Mouse (Mus musculus) forebrain, embryonic 16.5 days (tissue): Measurements from ENCODE around the gene Sema6d. TPM values are rescaled to one million over a fixed set of nuclear protein-coding genes. Genes with fewer than 3 reads are reported as not detected.

ENCODE experiments used
- ATAC-seq: fragments of 200-750 bp; cut with Nextera tagmentation; 2 replicates; pipeline ENCODE4 v1.8.0; 2017; ENCODE audit warnings: mild to moderate bottlenecking, moderate library complexity
- H3K27ac ChIP-seq: fragments of 300-500 bp; sonication (generic); 2 replicates; pipeline ENCODE4 v1.5.1; 2014; ENCODE audit warnings: low read length, control low read depth
- H3K27me3 ChIP-seq: fragments of 300-500 bp; sonication (generic); replicated peaks from 2 replicates; pipeline ENCODE4 v1.6.1; 2014; ENCODE audit warnings: low read length; ENCODE audit not compliant: control insufficient read depth, insufficient read depth
- H3K36me3 ChIP-seq: fragments of 300-500 bp; sonication (generic); 2 replicates; pipeline ENCODE4 v1.6.1; 2014; ENCODE audit not compliant: control insufficient read depth, insufficient read depth
- H3K4me1 ChIP-seq: fragments of 300-500 bp; sonication (generic); replicated peaks from 2 replicates; pipeline ENCODE4 v1.6.1; 2014; ENCODE audit warnings: low read length; ENCODE audit not compliant: control insufficient read depth, insufficient read depth
- H3K4me2 ChIP-seq: fragments of 300-500 bp; sonication (generic); 2 replicates; pipeline ENCODE4 v1.6.1; 2014; ENCODE audit warnings: mild to moderate bottlenecking, low read length, control low read depth
- H3K4me3 ChIP-seq: fragments of 300-500 bp; sonication (generic); replicated peaks from 2 replicates; pipeline ENCODE4 v1.5.1; 2014; ENCODE audit warnings: mild to moderate bottlenecking, low read length, control low read depth
- H3K9ac ChIP-seq: fragments of 300-500 bp; sonication (generic); replicated peaks from 2 replicates; pipeline ENCODE4 v1.6.1; 2014; ENCODE audit warnings: low read depth, low read length, control low read depth
- H3K9me3 ChIP-seq: fragments of 300-500 bp; sonication (generic); 2 replicates; pipeline ENCODE4 v1.6.1; 2016; ENCODE audit warnings: low read length; ENCODE audit not compliant: control insufficient read depth
- WGBS: fragments of 180-500 bp; shearing (Covaris S2); extraction: QIAGEN DNeasy Blood & Tissue Kit; methylation state at CpG from one replicate; pipeline ENCODE4 v1.1.7; 2014; 5-methylcytosine and 5-hydroxymethylcytosine counted together
- polyA plus RNA-seq: library from polyadenylated mRNA; unstranded; fragments of >200 nt; fragmentation: Nextera tagmentation; extraction: Ambion mirVana; gene quantifications from 2 replicates; pipeline ENCODE4 v1.2.1, GENCODE M21; 2015

Sema6d gene
- polyA plus RNA-seq, 1 experiment from 2014 or later = 32.2 TPM

DNA sequence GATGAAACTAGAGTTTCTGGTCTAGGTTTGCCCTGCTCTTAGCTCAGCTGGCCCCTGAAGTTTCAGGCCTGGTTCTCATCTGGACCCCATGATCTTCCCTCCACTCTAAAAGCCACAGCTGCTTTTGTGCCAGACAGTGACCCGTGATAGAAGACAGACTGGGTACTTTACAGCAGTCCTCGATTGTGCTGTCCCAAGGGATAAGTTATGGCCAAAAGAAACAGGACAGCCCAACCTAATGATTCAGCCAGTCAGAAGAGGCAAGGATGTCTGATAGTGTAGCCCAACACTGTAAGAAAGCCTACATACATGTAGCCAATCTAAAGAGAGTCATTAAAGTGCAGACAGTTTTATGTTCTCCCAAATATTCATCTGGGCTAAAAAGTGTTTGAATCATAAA, 371.2 kb downstream of the Sema6d start:
- no peaks in the 10 kb centered on the region for H3K27me3 ChIP-seq
- no peak for ATAC-seq
- no peaks in the 10 kb centered on the region for H3K36me3 ChIP-seq
- no peak overlapping the region for H3K27ac ChIP-seq
- H3K4me3 ChIP-seq = no peak overlapping the region
- 78% methylated on average over 2 of the region's 2 CpGs for WGBS
- no peaks in the 10 kb centered on the region for H3K9me3 ChIP-seq
- H3K4me1 ChIP-seq = no peaks in the 10 kb centered on the region
- H3K9ac ChIP-seq = no peak overlapping the region
- H3K4me2 ChIP-seq = no peak overlapping the region

DNA sequence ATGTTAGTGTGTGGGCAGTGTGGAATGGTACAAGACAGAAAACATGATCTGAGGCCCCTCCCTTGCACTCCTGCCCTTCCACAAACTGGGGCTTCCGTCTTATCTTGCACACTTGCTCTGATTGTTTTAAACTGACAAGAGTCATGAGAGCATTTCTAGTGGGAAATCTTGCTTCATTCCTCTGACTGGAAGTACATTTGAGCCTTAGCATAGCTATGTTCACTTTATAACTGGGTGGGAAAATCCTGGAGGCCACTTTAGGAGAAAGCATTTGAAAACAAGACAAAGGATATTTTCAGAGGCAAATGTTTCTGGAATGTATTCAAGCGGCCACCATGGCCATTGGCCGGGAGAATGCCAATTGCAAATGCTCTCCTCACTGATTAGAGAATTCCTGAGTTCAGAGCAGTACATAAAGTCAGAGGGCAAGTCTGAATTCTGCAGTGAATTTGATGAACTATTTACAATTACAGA, 371.6 kb downstream of the Sema6d start:
- WGBS = 29% methylated on average over 3 of the region's 3 CpGs
- Histone ChIP-seq H3K9ac (no peak overlapping the region), H3K4me3 (no peak overlapping the region), H3K4me2 (no peak overlapping the region), H3K36me3 (no peaks in the 10 kb centered on the region), H3K27me3 (no peaks in the 10 kb centered on the region), H3K27ac (no peak overlapping the region), H3K9me3 (no peaks in the 10 kb centered on the region), H3K4me1 (no peaks in the 10 kb centered on the region)
- ATAC-seq = no peak

GRCm38 (mm10) chr2:124465004-124465946, 375.5 kb downstream of the Sema6d start:
- Histone ChIP-seq H3K4me1 (0 out of 2 replicates have a peak, but pooled peaks cover 3% of the 10 kb centered on the region), H3K4me2 (no peak overlapping the region), H3K36me3 (no peaks in the 10 kb centered on the region), H3K9me3 (no peaks in the 10 kb centered on the region), H3K27ac (no peak overlapping the region), H3K4me3 (no peak overlapping the region), H3K27me3 (no peaks in the 10 kb centered on the region), H3K9ac (no peak overlapping the region)
- 21% methylated on average over 8 of the region's 8 CpGs for WGBS
- peak; percentile 18; the same call in 1 of the 2 replicates for ATAC-seq

DNA sequence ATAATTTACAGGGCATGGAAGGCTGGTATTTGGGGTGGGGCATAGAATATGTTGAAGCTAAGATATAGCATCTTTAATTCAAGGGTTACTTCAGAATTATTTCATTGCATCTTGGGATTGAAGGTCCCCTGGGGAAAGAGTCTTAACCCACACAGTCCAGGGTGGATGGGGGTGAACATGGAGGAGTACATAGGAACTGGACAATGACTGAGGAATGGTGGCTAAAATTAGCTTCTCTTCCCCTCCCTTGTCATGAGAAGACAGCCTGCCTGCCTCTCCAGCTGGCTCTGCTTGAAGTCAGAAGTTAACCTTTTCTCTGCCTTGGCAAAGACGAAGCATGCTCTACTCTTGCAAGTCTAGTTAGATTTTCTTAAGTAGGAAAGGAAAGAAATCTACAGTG, 377.7 kb downstream of the Sema6d start:
- Histone ChIP-seq H3K4me1 (peaks cover 8% of the 10 kb centered on the region), H3K27me3 (no peaks in the 10 kb centered on the region), H3K4me3 (no peak overlapping the region), H3K4me2 (no peak overlapping the region), H3K9me3 (no peaks in the 10 kb centered on the region), H3K9ac (no peak overlapping the region), H3K27ac (no peak overlapping the region), H3K36me3 (no peaks in the 10 kb centered on the region)
- ATAC-seq = no peak
- 73% methylated on average over 1 of the region's 1 CpGs for WGBS

GRCm38 (mm10) chr2:124470346-124471042, 380.7 kb downstream of the Sema6d start:
- H3K9ac ChIP-seq = no peak overlapping the region

DNA sequence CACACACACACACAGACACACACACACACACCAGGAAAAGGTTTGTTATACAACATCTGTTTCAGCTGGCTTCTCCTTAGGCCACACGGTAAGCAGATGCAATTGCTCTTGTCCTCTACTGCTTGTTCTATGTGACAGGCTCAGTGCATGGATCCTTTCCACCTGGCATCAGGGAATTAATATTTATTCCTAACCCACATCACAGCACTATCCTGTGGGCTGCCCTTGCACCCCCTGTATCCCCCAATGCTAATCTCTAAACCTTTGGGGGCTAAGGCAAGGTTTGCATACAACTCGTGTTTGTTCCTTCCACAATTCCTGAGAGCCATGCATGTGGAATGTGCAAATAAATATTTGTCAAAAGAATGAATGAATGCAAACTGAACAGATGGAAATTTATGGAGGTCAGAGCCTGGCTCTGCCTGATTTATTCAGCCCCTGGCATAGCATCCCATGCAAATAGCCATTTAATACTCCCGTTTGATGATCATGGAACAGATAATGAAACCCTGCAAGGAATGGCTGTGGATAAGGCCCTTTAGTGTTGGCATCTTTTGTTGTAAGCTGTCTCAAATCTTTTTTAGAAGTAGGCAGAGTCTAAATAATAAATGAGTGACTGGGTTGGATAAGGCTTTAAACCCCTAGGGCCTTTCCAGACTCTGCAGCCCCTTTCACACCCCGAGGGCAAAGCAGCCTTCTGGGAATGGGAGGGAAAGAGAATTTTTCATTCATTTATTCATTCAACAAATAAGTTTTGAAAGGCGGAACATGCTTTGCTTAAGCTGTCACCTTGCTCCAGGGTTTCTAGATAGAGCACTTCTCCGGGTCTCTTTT, 383.1 kb downstream of the Sema6d start:
- H3K4me1 ChIP-seq = peaks cover 11% of the 10 kb centered on the region
- H3K9me3 ChIP-seq = no peaks in the 10 kb centered on the region
- H3K4me3 ChIP-seq = no peak overlapping the region
- H3K27me3 ChIP-seq = no peaks in the 10 kb centered on the region
- ATAC-seq = no peak; the same call in 1 of the 2 replicates
- H3K9ac ChIP-seq = no peak overlapping the region
- no peak overlapping the region for H3K27ac ChIP-seq
- H3K4me2 ChIP-seq = no peak overlapping the region
- H3K36me3 ChIP-seq = no peaks in the 10 kb centered on the region
- 42% methylated on average over 6 of the region's 6 CpGs for WGBS

More at GRCm38 (mm10) chr2:124470346-124471042, 380.7 kb downstream of the Sema6d start:
- H3K36me3 ChIP-seq = no peaks in the 10 kb centered on the region
- H3K27ac ChIP-seq = no peak overlapping the region
- H3K4me3 ChIP-seq = no peak overlapping the region
- H3K27me3 ChIP-seq = no peaks in the 10 kb centered on the region
- H3K4me1 ChIP-seq = peaks cover 15% of the 10 kb centered on the region
- 13% methylated on average over 10 of the region's 10 CpGs for WGBS
- ATAC-seq = peak; percentile 85
- no peak overlapping the region for H3K4me2 ChIP-seq
- H3K9me3 ChIP-seq = no peaks in the 10 kb centered on the region

GRCm38 (mm10) chr2:124477904-124478303, 388.1 kb downstream of the Sema6d start:
- ATAC-seq = no peak
- Histone ChIP-seq H3K36me3 (no peaks in the 10 kb centered on the region), H3K27ac (no peak overlapping the region), H3K9ac (no peak overlapping the region), H3K4me2 (no peak overlapping the region), H3K9me3 (no peaks in the 10 kb centered on the region), H3K4me1 (peaks cover 4% of the 10 kb centered on the region), H3K4me3 (no peak overlapping the region), H3K27me3 (no peaks in the 10 kb centered on the region)

DNA sequence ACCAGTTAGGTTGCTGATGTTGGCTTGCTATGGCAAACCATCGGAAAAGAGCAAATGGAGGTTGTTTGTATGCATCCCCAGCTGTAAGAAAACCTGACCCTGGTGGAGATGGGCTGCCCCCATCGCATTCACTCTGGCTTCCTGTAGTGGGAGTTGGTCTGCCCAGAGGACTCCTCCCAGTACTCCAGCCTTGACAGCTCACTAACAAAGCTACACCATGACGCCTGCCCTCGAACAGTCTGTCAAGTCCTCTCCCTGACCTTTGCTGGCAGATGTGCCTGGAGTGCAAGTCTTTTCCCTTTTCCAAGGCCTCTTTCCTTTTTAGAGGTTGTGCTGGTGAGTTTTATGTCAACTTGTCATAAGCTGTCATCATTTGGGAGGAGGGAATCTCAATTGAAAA, 388.8 kb downstream of the Sema6d start:
- ATAC-seq = no peak
- Histone ChIP-seq H3K36me3 (no peaks in the 10 kb centered on the region), H3K4me2 (no peak overlapping the region), H3K4me3 (no peak overlapping the region), H3K4me1 (peaks cover under 1% of the 10 kb centered on the region; the same call in 1 of the 2 replicates), H3K27ac (no peak overlapping the region), H3K27me3 (no peaks in the 10 kb centered on the region), H3K9ac (no peak overlapping the region), H3K9me3 (no peaks in the 10 kb centered on the region)
- 95% methylated on average over 4 of the region's 4 CpGs for WGBS

GRCm38 (mm10) chr2:124485761-124486160, 396.0 kb downstream of the Sema6d start:
- no peak overlapping the region for H3K27ac ChIP-seq
- H3K4me3 ChIP-seq = no peak overlapping the region
- H3K9ac ChIP-seq = no peak overlapping the region
- H3K36me3 ChIP-seq = no peaks in the 10 kb centered on the region
- no peaks in the 10 kb centered on the region for H3K9me3 ChIP-seq
- no peaks in the 10 kb centered on the region for H3K27me3 ChIP-seq
- H3K4me1 ChIP-seq = peaks cover 8% of the 10 kb centered on the region
- WGBS = 95% methylated on average over 1 of the region's 1 CpGs
- no peak for ATAC-seq
- H3K4me2 ChIP-seq = no peak overlapping the region
